Mouse (Mus musculus) Patski (cell line): ENCODE results near the gene Fam172a. TPM values are rescaled to one million over a fixed set of nuclear protein-coding genes. Genes with fewer than 3 reads are reported as not detected.

Experiments
- ATAC-seq: fragments of 100-300 bp; one replicate; pipeline ENCODE4 v1.8.0; 2021
- CTCF ChIA-PET: fragments of 350-600 bp; sonication (Branson Sonifier 250); formaldehyde crosslinking; loops from one replicate; lab custom pipeline; 2022; ENCODE audit warnings: inconsistent platforms; lab: Charles Lee
- POLR2A ChIA-PET: fragments of 350-600 bp; sonication (Branson Sonifier 250); formaldehyde crosslinking; loops from one replicate; lab custom pipeline; 2022; ENCODE audit warnings: antibody characterized with exemption, inconsistent platforms; lab: Charles Lee
- DNase-seq: peaks from one replicate; pipeline ENCODE4 v3.0.0-alpha.2; 2011; ENCODE audit warnings: low read depth, low spot score
- H3K27me3 ChIP-seq: fragments of 371-371 bp; one replicate; pipeline ENCODE4 v1.5.1; 2021
- CTCF ChIP-seq: fragments of 100-300 bp; IDR thresholded peaks from one replicate; pipeline ENCODE4 v1.5.1; 2021
- in situ Hi-C: fragments of 300-500 bp; cut with MboI; formaldehyde crosslinking; loops from 3 replicates; pipeline ENCODE4 v1.11.1; 2018; ENCODE audit warnings: low pct_unique_long_range_greater_than_20kb, mixed read lengths
- polyA plus RNA-seq: library from polyadenylated mRNA; unstranded; gene quantifications from one replicate; pipeline ENCODE4 v1.2.3, GENCODE M21; 2021

The Fam172a gene
- polyA plus RNA-seq, 1 experiment from 2014 or later, result 18.5 TPM

DNA sequence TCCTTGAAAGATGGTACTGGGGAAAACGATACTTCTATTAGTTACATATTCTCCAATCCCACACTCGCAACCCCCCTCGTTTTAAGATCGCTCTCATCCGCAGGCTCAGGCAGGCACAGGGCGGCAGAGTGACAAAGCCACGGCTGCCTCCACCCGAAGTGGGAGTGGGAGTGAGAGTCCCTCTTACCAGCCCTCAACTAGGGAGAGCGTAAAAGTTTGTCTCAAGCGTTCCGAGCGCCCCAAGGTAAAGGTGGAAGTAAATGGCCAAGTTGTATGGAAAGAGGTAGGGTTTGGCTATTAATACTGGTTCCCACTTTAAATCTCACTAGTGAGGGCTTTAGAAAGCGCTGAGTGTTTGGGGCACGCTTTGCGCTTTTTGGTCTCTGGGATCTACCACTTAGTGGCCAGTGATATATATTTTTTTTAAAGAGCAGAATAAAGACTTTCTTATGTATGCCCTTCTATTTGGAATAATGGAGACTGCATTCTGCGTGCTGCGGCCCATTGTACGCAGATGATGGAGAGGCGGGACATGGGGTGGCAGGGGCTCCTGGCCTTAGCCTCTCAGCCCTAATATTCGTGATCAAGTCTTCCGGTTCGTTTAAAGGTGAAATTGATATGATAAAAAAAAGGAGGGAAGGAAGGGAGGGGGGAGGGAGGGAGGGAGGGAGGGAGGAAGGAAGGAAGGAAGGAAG, 500.2 kb downstream of the Fam172a start:
- TF ChIP-seq CTCF, result no peak
- no peak for DNase-seq
- no peaks in the 10 kb centered on the region for H3K27me3 ChIP-seq
- ChIA-PET POLR2A (no interaction called here), CTCF (no interaction called here)
- in situ Hi-C loops, result loop anchor here (10.0 kb wide), 2 partner anchors 1067 to 1157 kb away; partner anchors contain the start of genes 2210408I21Rik and Slf1
- ATAC-seq, result peak; percentile 3

GRCm38 (mm10) chr13:78202574-78203347, 500.9 kb downstream of the Fam172a start:
- H3K27me3 ChIP-seq, result no peaks in the 10 kb centered on the region
- CTCF ChIA-PET, result interaction anchor here (1.3 kb wide), 1 partner anchor 220 kb away, joined by 5 read pairs; no protein-coding TSS in a partner anchor
- ATAC-seq, result no peak
- no peak for DNase-seq
- TF ChIP-seq CTCF, result no peak
- POLR2A ChIA-PET, result no interaction called here
- in situ Hi-C loops, result loop anchor here (10.0 kb wide), 2 partner anchors 1068 to 1158 kb away; partner anchors contain the start of genes 2210408I21Rik and Slf1

DNA sequence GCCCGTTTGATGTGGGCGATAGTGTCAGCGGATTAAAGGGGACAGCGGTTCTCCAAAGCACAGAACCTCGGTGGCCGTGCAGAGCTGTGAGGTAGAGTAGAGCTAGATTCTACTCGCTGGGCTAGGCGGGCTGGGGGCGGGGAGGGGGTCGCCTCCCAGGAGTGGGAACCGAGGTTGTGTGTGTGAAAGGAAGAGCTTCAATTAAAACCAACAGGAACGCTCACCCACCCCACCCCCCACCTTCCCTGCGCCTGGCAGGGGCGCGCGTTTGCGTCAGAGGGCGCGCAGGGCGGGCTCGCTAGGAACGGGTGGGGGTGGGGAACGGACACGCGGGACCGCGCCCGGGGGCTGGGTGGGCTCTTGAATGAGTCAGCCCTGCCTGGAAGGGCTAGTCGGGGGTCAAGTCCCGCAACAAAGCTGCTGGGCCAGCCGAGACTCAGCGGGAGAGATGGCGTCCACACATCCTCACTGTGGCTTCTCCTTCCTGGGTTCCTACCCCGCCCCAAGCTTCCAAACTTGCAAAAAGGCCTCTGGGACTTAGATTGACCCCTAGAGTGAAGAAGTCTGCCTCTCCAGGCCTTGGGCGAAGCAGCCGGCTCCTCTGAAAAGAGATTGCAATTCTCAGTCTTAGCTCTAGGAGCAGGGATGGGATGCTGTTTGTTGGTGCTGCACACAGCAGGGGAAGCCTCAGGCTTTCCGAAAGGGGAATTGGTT, 501.7 kb downstream of the Fam172a start:
- POLR2A ChIA-PET, result no interaction called here
- CTCF ChIA-PET, result interaction anchor here (1.3 kb wide), 1 partner anchor 221 kb away, joined by 5 read pairs; no protein-coding TSS in a partner anchor
- in situ Hi-C loops, result loop anchor here (10.0 kb wide), 2 partner anchors 1069 to 1159 kb away; partner anchors contain the start of genes 2210408I21Rik and Slf1
- DNase-seq (no peak), ATAC-seq (peak; percentile 60)
- TF ChIP-seq CTCF, result no peak
- no peaks in the 10 kb centered on the region for H3K27me3 ChIP-seq

- CTCF ChIA-PET, result interaction anchor here (0.9 to 2.4 kb wide), 2 partner anchors 15 to 223 kb away, joined by 3 to 7 read pairs; no protein-coding TSS in a partner anchor
- no peak for TF ChIP-seq CTCF
- in situ Hi-C loops, result loop anchor here (10.0 kb wide), 2 partner anchors 1071 to 1161 kb away; partner anchors contain the start of genes 2210408I21Rik and Slf1
- ATAC-seq (no peak), DNase-seq (no peak)
- H3K27me3 ChIP-seq, result no peaks in the 10 kb centered on the region
- POLR2A ChIA-PET, result interaction anchor here (1.4 kb wide), 1 partner anchor 9 kb away, joined by 4 read pairs; no protein-coding TSS in a partner anchor
These were observed 503.6 kb downstream of the Fam172a start for GRCm38 (mm10) chr13:78205426-78205825.

GRCm38 (mm10) chr13:78206891-78207430, 505.1 kb downstream of the Fam172a start:
- no peak for TF ChIP-seq CTCF
- no peak for ATAC-seq
- in situ Hi-C loops, result loop anchor here (10.0 kb wide), 2 partner anchors 1072 to 1162 kb away; partner anchors contain the start of genes 2210408I21Rik and Slf1
- H3K27me3 ChIP-seq, result no peaks in the 10 kb centered on the region
- POLR2A ChIA-PET, result interaction anchor here (0.6 kb wide), 1 partner anchor 384 kb away, joined by 4 read pairs; no protein-coding TSS in a partner anchor
- DNase-seq, result no peak
- CTCF ChIA-PET, result interaction anchor here (0.8 kb wide), 1 partner anchor 11 kb away, joined by 3 read pairs; no protein-coding TSS in a partner anchor

GRCm38 (mm10) chr13:78207796-78208645, 506.2 kb downstream of the Fam172a start:
- no peaks in the 10 kb centered on the region for H3K27me3 ChIP-seq
- in situ Hi-C loops, result loop anchor here (10.0 kb wide), 2 partner anchors 1073 to 1163 kb away; partner anchors contain the start of genes 2210408I21Rik and Slf1
- DNase-seq (no peak), ATAC-seq (no peak)
- ChIA-PET POLR2A (no interaction called here), CTCF (interaction anchor here (0.7 to 0.8 kb wide), 2 partner anchors 10 to 32 kb away, joined by 3 read pairs; no protein-coding TSS in a partner anchor)
- no peak for TF ChIP-seq CTCF

GRCm38 (mm10) chr13:78208689-78209410, 507.0 kb downstream of the Fam172a start:
- in situ Hi-C loops, result loop anchor here (10.0 kb wide), 2 partner anchors 1074 to 1164 kb away; partner anchors contain the start of genes 2210408I21Rik and Slf1
- no peak for ATAC-seq
- TF ChIP-seq CTCF, result no peak

GRCm38 (mm10) chr13:78209611-78210028, 507.8 kb downstream of the Fam172a start:
- POLR2A ChIA-PET, result interaction anchor here (0.6 kb wide), 1 partner anchor 783 kb away, joined by 3 read pairs; no protein-coding TSS in a partner anchor
- no peaks in the 10 kb centered on the region for H3K27me3 ChIP-seq
- TF ChIP-seq CTCF, result no peak
- CTCF ChIA-PET, result no interaction called here
- in situ Hi-C loops, result loop anchor here (10.0 kb wide), 2 partner anchors 1075 to 1165 kb away; partner anchors contain the start of genes 2210408I21Rik and Slf1
- no peak for ATAC-seq
- DNase-seq, result no peak

More at GRCm38 (mm10) chr13:78208689-78209410, 507.0 kb downstream of the Fam172a start:
- ChIA-PET CTCF (interaction anchor here (0.7 kb wide), 1 partner anchor 32 kb away, joined by 3 read pairs; no protein-coding TSS in a partner anchor), POLR2A (interaction anchor here (0.6 kb wide), 1 partner anchor 784 kb away, joined by 3 read pairs; no protein-coding TSS in a partner anchor)
- DNase-seq, result no peak
- no peaks in the 10 kb centered on the region for H3K27me3 ChIP-seq
